Mouse (Mus musculus) bone marrow, adult 2 months (tissue): Measurements from ENCODE around the gene Fbln1.

Experiments used
- CTCF ChIP-seq: fragments of 200-500 bp; IDR thresholded peaks from 2 replicates; pipeline ENCODE4 v1.5.1; 2011; ENCODE audit warnings: low read length, control low read depth; ENCODE audit not compliant: control insufficient read depth, insufficient read depth
- POLR2A ChIP-seq: fragments of 200-500 bp; IDR thresholded peaks from 2 replicates; pipeline ENCODE4 v1.6.1; 2011; ENCODE audit warnings: low read depth, mild to moderate bottlenecking, control low read depth, low read length, borderline replicate concordance; ENCODE audit not compliant: control insufficient read depth

DNA sequence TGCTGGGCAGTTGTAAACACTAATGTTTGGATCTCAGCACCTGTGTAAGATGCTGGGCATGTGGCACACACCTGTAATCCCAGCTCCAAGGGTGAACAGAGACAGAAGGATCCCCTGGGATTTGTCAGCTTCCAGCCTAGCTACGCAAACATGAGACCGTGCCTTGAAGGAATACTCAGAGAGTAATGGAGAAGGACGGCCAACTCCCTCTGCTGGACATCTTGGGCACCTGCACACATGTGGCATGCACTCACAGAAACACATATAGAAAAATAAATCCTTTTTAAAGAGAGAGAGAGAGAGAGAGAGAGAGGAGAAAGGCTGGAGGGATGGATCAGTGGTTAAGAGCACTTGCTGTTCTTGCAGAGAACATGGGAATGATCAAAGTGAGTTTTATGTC is 88.9 kb downstream of the Fbln1 start:
- no peak for TF ChIP-seq POLR2A
- TF ChIP-seq CTCF = peak; percentile 23; the same call in 1 of the 2 replicates
